Mouse (Mus musculus) thymus, postnatal 10 days (tissue): ENCODE data around the gene Mcemp1.

Experiments used
- DNase-seq, 2 experiments: peaks; one replicate each; pipeline ENCODE4 v3.0.0; 2021; ENCODE audit warnings: low spot score in 2 of 2

The Mcemp1 gene

GRCm38 (mm10) chr8:3665507-3665906 is at the start of gene Mcemp1:
Mcemp1 (plus strand) TSS chr8:3665754.
- DNase-seq = no peak

GRCm38 (mm10) chr8:3621199-3621970 is 44.2 kb upstream of the Mcemp1 start, which contains the start of the genes Xab2 and Pet100:
Xab2 (minus strand) TSS chr8:3621316.
Pet100 (plus strand) TSS chr8:3621548.
- DNase-seq = peak; percentile 94 to 95

- no peak for DNase-seq
Measured at GRCm38 (mm10) chr8:3622119-3622518, 43.4 kb upstream of the Mcemp1 start.

GRCm38 (mm10) chr8:3625445-3625844 is 40.1 kb upstream of the Mcemp1 start, which contains the start of gene Pcp2:
Pcp2 (minus strand) TSS chr8:3625545.
- DNase-seq = no peak

- no peak for DNase-seq
Measured at GRCm38 (mm10) chr8:3626971-3627370, 38.6 kb upstream of the Mcemp1 start.

GRCm38 (mm10) chr8:3628014-3628413 is 37.5 kb upstream of the Mcemp1 start:
- peak; percentile 24 to 28 for DNase-seq

- peak; percentile 77 to 85 for DNase-seq
Measured at GRCm38 (mm10) chr8:3630647-3631477, 34.7 kb upstream of the Mcemp1 start, which contains the start of gene Stxbp2. Stxbp2 (plus strand) TSS chr8:3630955.

GRCm38 (mm10) chr8:3631478-3631875 is 34.1 kb upstream of the Mcemp1 start:
- peak in 1 of 2 experiments; percentile 14 for DNase-seq

- DNase-seq = peak; percentile 16 to 23
Measured at GRCm38 (mm10) chr8:3645804-3646203, 19.8 kb upstream of the Mcemp1 start.

- no peak for DNase-seq
Measured at GRCm38 (mm10) chr8:3646824-3647531, 18.6 kb upstream of the Mcemp1 start.

GRCm38 (mm10) chr8:3647561-3647960 is 18.0 kb upstream of the Mcemp1 start:
- no peak for DNase-seq

GRCm38 (mm10) chr8:3648268-3648667 is 17.3 kb upstream of the Mcemp1 start:
- DNase-seq = no peak

- DNase-seq = no peak
Measured at GRCm38 (mm10) chr8:3648990-3649389, 16.6 kb upstream of the Mcemp1 start.

GRCm38 (mm10) chr8:3652845-3653244 is 12.7 kb upstream of the Mcemp1 start:
- DNase-seq = no peak

- no peak for DNase-seq
Measured at GRCm38 (mm10) chr8:3654726-3655508, 10.6 kb upstream of the Mcemp1 start.

- DNase-seq = no peak
Measured at GRCm38 (mm10) chr8:3655526-3655925, 10.0 kb upstream of the Mcemp1 start, which contains the start of gene Retn. Retn (plus strand) TSS chr8:3655770.

- DNase-seq = no peak
Measured at GRCm38 (mm10) chr8:3656725-3657381, 8.7 kb upstream of the Mcemp1 start.

- DNase-seq = no peak
Measured at GRCm38 (mm10) chr8:3660889-3661288, 4.7 kb upstream of the Mcemp1 start.

GRCm38 (mm10) chr8:3664405-3664804 is 1.1 kb upstream of the Mcemp1 start:
- DNase-seq = no peak

- DNase-seq = no peak
Measured at GRCm38 (mm10) chr8:3670388-3670787, 4.8 kb downstream of the Mcemp1 start.
